Mouse (Mus musculus) bone marrow macrophage, adult 2 months (primary cell): ENCODE results near the gene Nsrp1. TPM values are rescaled to one million over a fixed set of nuclear protein-coding genes. Genes with fewer than 3 reads are reported as not detected.
"Not testable (repeated sequence)": the region's sequence is repeated elsewhere in the genome, so short reads cannot be mapped to it uniquely, and the experiment has no call there.

Experiments
- H3K27ac ChIP-seq: 2 replicates; pipeline ENCODE4 v1.5.1; 2012; ENCODE audit warnings: low read depth, low read length; ENCODE audit not compliant: insufficient read depth
- H3K4me1 ChIP-seq: 2 replicates; pipeline ENCODE4 v1.6.1; 2012; ENCODE audit warnings: low read length; ENCODE audit not compliant: control insufficient read depth, insufficient read depth
- H3K4me3 ChIP-seq: 2 replicates; pipeline ENCODE4 v1.5.1; 2012; ENCODE audit warnings: mild to moderate bottlenecking, low read length, moderate library complexity; ENCODE audit not compliant: insufficient read depth
- CTCF ChIP-seq: IDR thresholded peaks from 2 replicates; pipeline ENCODE4 v1.5.1; 2012; ENCODE audit warnings: low read depth, mild to moderate bottlenecking, low read length, moderate library complexity
- POLR2A ChIP-seq: IDR thresholded peaks from 2 replicates; pipeline ENCODE4 v1.6.1; 2012; ENCODE audit warnings: mild to moderate bottlenecking, low read depth, low read length, borderline replicate concordance
- polyA plus RNA-seq: library from polyadenylated mRNA; stranded (reverse); fragments of >200 nt; gene quantifications from 2 replicates; pipeline ENCODE4 v1.2.4, GENCODE M21; 2012; ENCODE audit not compliant: missing spikeins, insufficient read depth, insufficient read length

Gene Nsrp1
- polyA plus RNA-seq, 1 experiment, result 40.5 TPM

DNA sequence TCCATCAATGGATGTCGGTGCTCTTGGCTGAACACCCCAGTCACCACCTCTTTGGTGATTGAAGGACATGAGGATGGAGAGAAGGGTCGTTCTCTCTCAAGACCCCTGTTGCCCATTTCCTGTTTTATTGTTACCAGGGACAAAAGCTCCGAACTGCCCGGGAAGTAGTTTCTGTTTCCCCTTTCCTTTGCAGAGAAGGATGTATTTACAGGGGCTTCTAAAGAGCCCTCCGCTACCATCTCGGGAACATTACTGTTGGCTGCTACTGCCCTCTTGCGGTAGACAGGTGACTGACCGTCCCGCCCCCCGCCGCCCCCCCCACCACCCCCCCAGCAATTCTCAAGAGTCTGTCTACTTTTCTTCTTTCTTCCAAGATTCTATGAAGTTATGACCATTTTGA lies 15.0 kb upstream of the Nsrp1 start:
- Histone ChIP-seq H3K4me3 (0 out of 2 replicates have a peak overlapping the region, but pooled peaks have one; percentile 15), H3K27ac (no peak overlapping the region), H3K4me1 (peaks cover 2% of the 10 kb centered on the region; the same call in 1 of the 2 replicates)
- TF ChIP-seq CTCF (0 out of 2 replicates have a peak, but pooled peaks have one; percentile 36), POLR2A (no peak)

DNA sequence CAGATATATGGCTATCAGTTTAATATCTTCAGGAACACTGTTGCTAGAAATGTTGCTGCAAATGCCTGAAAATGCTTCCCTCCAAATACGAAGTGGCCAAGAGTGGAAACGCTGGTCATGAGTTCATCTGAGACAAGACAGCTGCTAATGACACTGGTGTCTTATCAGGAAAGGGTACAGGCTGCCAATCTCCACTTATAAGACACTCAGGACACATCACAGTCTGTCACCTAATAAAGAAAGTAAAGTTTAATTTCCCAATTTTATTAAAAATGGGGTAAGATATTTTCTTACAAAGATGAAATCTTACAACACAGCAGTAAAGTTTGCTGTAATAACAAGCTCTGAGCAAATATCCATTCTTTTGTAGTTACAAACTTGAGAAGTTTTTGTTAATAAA lies 10.9 kb upstream of the Nsrp1 start:
- no peak for TF ChIP-seq CTCF
- no peak for TF ChIP-seq POLR2A
- Histone ChIP-seq H3K27ac (no peak overlapping the region), H3K4me1 (peaks cover 2% of the 10 kb centered on the region; the same call in 1 of the 2 replicates), H3K4me3 (no peak overlapping the region)

DNA sequence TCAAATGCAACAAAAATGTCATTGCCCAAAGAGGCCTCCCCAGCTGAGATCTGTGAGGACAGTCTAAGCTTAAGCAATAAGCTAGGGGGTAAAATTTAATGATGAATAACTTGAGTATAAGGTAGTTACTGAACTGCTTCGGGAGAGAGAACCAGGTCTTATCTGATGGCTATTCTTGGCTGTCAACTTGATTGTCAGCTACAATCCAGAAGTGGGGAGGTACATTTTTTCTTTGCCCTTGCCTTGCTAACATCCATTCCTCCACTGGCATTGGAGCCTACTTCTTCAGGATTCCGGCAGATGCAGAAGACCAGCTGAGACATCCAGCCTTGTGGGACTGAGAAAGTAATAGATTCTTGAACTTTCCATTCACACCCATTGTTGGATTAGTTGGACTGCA lies 8.8 kb upstream of the Nsrp1 start:
- Histone ChIP-seq H3K4me3 (no peak overlapping the region), H3K4me1 (no peaks in the 10 kb centered on the region), H3K27ac (no peak overlapping the region)
- no peak for TF ChIP-seq POLR2A
- TF ChIP-seq CTCF, result no peak

DNA sequence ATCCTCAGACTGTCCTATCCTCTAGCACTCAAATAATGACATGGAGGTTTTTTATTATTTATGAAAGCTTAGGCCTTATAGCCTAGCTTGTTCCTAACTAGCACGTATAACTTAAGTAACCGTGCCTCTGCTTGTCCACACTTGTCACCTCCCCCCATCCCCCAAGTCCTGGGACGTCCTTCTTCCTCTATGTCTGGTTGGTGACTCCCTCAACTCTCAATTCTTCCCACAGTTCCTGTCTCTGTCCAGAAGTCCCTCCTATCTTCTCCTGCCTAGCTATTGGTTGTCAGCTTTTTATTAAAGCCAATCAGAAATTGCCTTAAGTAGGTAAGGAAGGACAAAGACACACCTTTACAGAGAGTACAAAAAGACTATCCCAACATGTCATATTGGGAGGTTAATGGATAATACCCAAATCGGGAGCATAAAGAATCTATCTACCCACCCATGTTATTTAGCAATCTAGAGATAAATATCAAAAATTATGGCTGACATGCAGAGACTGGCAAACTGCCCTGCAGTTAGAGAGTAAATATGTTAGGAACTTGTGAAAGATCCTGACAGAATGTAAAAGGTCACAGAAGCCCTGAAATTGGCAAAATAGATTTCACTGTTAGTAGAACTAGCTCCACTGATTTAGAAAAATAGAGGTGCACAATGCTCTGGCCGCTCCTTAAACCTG lies 5.9 kb upstream of the Nsrp1 start:
- no peak overlapping the region for H3K4me3 ChIP-seq
- no peaks in the 10 kb centered on the region for H3K4me1 ChIP-seq
- TF ChIP-seq POLR2A (no peak), CTCF (no peak)
- no peak overlapping the region for H3K27ac ChIP-seq

DNA sequence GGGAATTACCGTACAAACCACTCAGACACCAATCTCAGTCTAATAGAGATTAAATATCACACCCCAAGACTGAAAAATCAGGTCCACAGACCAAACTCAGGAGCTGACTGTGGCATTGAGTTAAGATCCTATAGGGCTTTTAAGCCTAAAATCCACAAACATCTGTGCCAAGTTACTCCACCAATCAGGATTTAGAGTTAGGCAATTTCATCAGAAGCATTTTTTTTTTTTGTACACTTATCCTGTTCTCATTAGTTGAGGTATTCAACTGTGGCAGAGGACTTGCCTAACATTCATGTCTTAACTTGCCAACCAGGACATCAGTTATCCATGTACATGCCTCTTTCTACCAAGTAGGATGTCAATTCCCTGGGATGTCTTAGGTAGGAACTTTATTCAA lies 1.1 kb upstream of the Nsrp1 start:
- peaks cover 4% of the 10 kb centered on the region; the same call in 1 of the 2 replicates for H3K4me1 ChIP-seq
- no peak overlapping the region for H3K4me3 ChIP-seq
- no peak for TF ChIP-seq POLR2A
- TF ChIP-seq CTCF, result no peak
- H3K27ac ChIP-seq, result no peak overlapping the region

DNA sequence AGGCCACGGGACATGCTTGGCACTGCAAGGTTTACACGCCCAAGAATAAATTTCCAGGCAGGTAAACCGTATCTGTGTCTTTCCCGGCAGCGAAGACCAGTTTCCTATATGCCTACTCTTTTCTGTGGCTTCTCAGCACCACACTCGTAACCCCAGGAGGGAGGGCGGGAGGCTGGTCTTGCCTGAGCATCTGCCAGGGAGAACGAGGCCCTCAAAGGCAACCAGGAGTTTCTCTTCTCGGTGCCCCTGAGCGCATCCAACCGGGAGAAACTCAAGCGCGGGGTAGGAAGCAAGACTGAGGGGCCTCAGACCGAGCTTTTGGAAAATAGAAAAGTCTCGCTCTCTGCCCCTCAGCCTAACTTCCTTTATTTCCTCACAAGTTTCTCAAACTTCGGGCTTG lies 443 bp downstream of the Nsrp1 start:
- peaks cover 4% of the 10 kb centered on the region; the same call in 1 of the 2 replicates for H3K4me1 ChIP-seq
- H3K4me3 ChIP-seq, result peak overlapping the region; percentile 69
- TF ChIP-seq CTCF (no peak), POLR2A (no peak)
- peak overlapping the region; percentile 63 for H3K27ac ChIP-seq

DNA sequence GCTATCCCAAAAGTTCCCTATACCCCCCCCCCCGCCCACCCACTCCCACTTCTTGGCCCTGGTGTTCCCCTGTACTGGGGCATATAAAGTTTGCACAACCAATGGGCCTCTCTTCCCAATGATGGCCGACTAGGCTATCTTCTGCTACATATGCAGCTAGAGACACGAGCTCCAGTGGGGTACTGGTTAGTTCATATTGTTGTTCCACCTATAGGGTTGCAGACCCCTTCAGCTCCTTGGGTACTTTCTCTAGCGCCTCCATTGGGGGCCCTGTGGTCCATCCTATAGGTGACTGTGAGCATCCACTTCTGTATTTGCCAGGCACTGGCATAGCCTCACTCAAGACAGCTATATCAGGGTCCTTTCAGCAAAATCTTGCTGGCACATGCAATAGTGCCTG lies 904 bp downstream of the Nsrp1 start:
- peak overlapping the region; percentile 69 for H3K4me3 ChIP-seq
- not testable (repeated sequence) for H3K4me1 ChIP-seq, H3K27ac ChIP-seq

DNA sequence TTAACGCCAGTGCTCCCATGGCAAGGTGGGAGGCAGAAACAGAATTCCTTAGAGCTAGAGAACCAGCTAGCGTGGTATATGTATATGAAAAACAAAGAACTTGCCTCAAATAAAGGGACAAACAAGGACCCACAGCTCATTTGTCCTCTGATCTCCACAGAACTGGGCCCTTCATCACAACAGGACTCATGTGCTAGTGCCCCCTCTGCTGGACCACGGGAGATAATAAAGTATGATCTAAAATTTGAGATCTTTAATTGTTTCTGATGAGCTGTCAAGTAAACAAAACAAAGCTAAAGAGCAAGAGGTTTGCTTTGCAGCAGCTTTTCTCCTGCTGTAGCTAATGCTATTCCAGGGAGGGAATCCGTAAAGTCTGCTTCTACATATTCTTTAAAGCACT lies 7.5 kb downstream of the Nsrp1 start:
- TF ChIP-seq POLR2A (no peak), CTCF (no peak; the same call in 1 of the 2 replicates)
- no peak overlapping the region for H3K4me3 ChIP-seq
- H3K27ac ChIP-seq, result no peak overlapping the region
- H3K4me1 ChIP-seq, result no peaks in the 10 kb centered on the region

DNA sequence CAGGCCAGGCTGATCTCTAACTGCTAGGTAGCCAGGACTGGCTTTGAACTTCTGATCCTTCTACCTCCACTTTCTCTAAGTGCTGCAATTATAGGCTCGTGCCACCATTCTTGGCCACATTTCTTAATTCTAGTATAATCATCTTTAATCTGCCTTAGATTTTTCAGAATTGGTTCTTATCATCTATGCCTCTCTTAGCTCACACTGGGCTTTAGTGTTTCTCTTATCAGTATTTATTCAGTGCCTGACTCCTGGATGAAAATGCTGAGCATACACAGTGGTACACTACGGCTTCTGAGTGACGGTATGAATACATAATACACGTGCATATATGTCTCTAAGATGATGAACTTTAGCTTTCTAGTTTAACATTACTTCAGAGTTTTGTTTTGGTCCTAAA lies 9.4 kb downstream of the Nsrp1 start:
- TF ChIP-seq POLR2A (no peak), CTCF (no peak)
- Histone ChIP-seq H3K4me3 (no peak overlapping the region), H3K27ac (no peak overlapping the region), H3K4me1 (no peaks in the 10 kb centered on the region)

DNA sequence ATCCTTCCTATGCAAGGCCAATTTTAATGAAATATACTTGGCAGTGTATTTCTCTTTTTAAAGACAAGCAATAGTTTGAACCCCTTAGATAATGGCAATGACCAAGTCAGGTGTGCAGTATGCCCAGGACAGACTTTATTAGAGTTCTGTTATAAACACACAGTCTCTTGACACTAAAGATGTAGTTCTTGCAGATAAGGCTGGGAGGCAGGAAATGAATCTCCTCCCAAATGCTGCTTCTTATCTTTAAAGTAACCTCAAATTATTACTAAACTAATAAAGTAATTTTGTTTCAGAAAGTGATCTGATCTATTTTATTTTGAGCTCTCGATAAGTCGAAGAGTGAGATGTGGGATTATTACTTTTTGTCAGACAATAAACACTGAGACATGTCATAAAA lies 14.8 kb downstream of the Nsrp1 start:
- TF ChIP-seq CTCF, result no peak
- TF ChIP-seq POLR2A, result no peak
- Histone ChIP-seq H3K4me1 (no peaks in the 10 kb centered on the region), H3K4me3 (no peak overlapping the region), H3K27ac (no peak overlapping the region)

DNA sequence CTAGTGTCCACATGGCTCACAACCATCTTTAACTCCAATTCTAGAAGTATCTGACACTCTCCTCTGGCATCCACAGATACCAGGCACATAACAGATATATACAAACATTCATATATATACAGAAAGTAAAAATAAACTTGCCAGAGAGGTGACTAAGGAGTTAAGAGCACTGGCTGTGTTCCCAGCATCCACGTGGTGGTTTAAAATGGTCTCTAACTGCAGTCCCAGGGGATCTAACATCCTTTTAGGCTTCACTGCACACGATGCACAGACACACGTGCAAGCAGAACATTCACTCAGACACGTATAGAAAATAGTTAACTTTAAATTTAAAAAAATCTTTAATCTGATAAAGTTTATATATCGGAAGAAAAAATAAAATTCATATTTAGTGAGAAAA lies 16.3 kb downstream of the Nsrp1 start:
- Histone ChIP-seq H3K27ac (no peak overlapping the region), H3K4me1 (no peaks in the 10 kb centered on the region), H3K4me3 (no peak overlapping the region)
- TF ChIP-seq CTCF, result no peak
